Mouse (Mus musculus): ENCODE measurements at regions not wholly inside any gene's neighbourhood (a gene's known extent, or its start where the extent isn't known, plus 50 kb on each side); places are given as distances from the start of the nearest gene placed in this dataset.

DNA sequence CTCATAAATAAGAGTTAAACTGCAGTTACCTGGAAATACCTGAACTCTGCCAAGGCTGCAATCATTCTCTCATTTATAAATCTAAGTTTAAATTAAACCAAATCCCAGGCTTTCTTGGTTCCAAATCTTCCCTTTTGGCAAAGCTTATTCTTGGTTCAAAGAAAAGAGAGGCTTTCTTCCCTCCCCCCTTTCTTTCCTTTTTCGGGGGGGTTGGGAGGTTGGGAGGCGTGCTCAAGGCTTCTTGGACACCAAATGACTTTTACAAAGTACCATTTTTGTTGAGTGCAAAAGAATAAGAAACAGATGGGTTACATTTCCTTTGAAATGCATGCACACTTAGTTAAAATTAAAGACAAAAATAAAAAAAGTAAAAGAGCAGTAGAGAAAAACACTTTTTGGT lies 105.4 kb upstream of the Mroh9 start:
- H3K4me3 ChIP-seq = no peak overlapping the region
- WGBS = 66% methylated on average over 2 of the region's 2 CpGs
- no peak for ATAC-seq (replicated peaks; ENCODE audit: insufficient number of reproducible peaks, insufficient read depth, low FRiP score, low read depth)

DNA sequence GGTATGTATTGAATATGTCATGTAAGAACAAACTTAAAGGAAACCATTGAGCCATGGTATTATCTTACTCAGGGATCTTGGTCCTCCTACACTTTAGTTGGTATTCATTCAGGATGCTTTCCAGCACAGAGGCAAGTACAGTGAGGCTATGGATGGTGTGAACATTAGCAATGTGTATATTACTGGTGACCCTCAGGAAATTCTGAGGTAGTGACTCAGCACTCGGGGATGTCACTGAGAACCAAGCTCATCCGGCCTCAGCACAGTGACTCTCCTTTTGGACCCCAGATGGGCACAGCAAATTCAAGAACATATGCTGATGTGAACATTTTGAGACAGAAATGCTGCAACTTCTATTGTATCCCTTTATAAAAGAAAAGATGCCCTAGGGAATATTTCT lies 96.4 kb upstream of the Mroh9 start:
- H3K9ac ChIP-seq = no peak overlapping the region
- no peak overlapping the region for H3K27ac ChIP-seq
- H3K27me3 ChIP-seq = no peaks in the 10 kb centered on the region
- no peak for ATAC-seq (replicated peaks; ENCODE audit: insufficient number of reproducible peaks, insufficient read depth, low FRiP score, low read depth)
- no peaks in the 10 kb centered on the region for H3K36me3 ChIP-seq
- WGBS = 54% methylated on average over 2 of the region's 2 CpGs
- no peaks in the 10 kb centered on the region for H3K4me1 ChIP-seq (replicated peaks)
- H3K4me2 ChIP-seq = no peak overlapping the region
- no peaks in the 10 kb centered on the region for H3K9me3 ChIP-seq (replicated peaks)
- no peak overlapping the region for H3K4me3 ChIP-seq

More for the DNA sequence above, 105.4 kb upstream of the Mroh9 start:
- no peak overlapping the region for H3K4me2 ChIP-seq
- no peak overlapping the region for H3K27ac ChIP-seq
- no peaks in the 10 kb centered on the region for H3K9me3 ChIP-seq (replicated peaks)
- H3K9ac ChIP-seq = no peak overlapping the region
- H3K27me3 ChIP-seq = no peaks in the 10 kb centered on the region
- no peaks in the 10 kb centered on the region for H3K4me1 ChIP-seq (replicated peaks)
- H3K36me3 ChIP-seq = no peaks in the 10 kb centered on the region

DNA sequence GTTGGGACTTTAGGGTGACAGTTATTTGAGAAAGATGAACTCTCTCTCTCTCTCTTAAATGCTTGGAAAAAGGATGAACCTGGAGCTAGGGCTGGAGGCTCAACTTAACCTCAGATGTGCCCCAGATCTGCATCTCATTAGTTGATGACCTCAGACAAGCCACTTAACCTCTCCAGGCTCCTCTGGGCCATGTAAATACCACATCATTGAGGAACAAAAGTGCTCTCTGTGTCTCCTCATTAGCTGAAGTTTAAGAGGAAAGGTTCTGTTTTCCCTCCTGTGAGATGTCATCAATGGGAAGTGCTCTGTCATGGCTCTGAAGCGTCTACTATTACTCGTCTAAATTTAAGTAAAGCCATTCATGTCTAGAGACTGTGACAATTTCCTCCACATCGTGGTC lies 91.5 kb upstream of the Mroh9 start:
- Histone ChIP-seq H3K4me3 (no peak overlapping the region), H3K27me3 (no peaks in the 10 kb centered on the region), H3K36me3 (no peaks in the 10 kb centered on the region), H3K4me2 (no peak overlapping the region), H3K9ac (no peak overlapping the region), H3K27ac (no peak overlapping the region), H3K4me1 (replicated peaks) (no peaks in the 10 kb centered on the region), H3K9me3 (replicated peaks) (no peaks in the 10 kb centered on the region)
- 27% methylated on average over 3 of the region's 3 CpGs for WGBS
- no peak for ATAC-seq (replicated peaks; ENCODE audit: insufficient number of reproducible peaks, insufficient read depth, low FRiP score, low read depth)

DNA sequence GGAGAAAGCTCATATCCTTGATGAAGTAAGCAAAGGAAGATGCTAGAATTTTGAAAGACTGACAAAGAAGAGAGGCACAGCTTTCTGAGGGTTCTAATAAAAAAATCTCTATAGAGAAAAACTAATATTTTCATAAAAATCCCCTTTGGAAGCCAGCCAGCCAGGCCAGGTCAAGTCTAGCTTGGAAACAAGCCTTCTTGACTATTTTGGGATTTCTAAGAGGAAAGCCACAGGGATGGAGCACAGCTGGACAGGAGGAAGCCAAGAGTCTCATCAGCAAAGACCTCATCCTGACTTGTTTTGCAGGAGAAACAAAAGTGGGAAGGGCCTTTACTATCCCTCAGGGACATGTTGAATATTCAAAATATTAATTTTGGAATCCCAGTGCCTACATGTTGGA lies 81.6 kb upstream of the Mroh9 start:
- no peaks in the 10 kb centered on the region for H3K27me3 ChIP-seq
- H3K9ac ChIP-seq = no peak overlapping the region
- H3K9me3 ChIP-seq (replicated peaks) = no peaks in the 10 kb centered on the region
- H3K4me3 ChIP-seq = no peak overlapping the region
- no peaks in the 10 kb centered on the region for H3K4me1 ChIP-seq (replicated peaks)
- H3K27ac ChIP-seq = no peak overlapping the region
- no peak overlapping the region for H3K4me2 ChIP-seq
- no peak for ATAC-seq (replicated peaks; ENCODE audit: insufficient number of reproducible peaks, insufficient read depth, low FRiP score, low read depth)
- H3K36me3 ChIP-seq = no peaks in the 10 kb centered on the region

DNA sequence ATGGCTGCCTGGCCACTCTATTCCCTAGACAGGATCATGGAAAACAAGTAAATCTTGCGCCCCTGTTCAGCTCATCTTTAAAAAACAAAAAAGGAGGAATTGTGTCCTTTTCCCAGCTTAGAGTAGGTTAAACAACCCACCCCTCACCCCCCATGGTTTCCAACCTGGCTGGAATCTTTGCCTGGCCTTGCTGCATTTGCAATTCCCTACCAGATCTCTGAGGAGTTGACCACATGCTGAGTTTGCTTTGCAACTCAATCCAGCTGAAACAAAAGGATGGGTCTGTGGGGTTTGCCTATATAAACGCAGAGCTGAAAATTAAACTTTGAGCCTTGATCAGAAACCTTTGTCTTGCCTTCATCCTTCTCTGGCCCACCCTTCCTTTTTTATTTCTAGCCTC lies 78.2 kb upstream of the Mroh9 start:
- no peak overlapping the region for H3K4me3 ChIP-seq
- H3K9me3 ChIP-seq (replicated peaks) = no peaks in the 10 kb centered on the region
- no peak for ATAC-seq (replicated peaks; ENCODE audit: insufficient number of reproducible peaks, insufficient read depth, low FRiP score, low read depth)
- no peaks in the 10 kb centered on the region for H3K36me3 ChIP-seq
- no peak overlapping the region for H3K4me2 ChIP-seq
- no peaks in the 10 kb centered on the region for H3K27me3 ChIP-seq
- WGBS = 46% methylated on average over 2 of the region's 2 CpGs
- no peak overlapping the region for H3K27ac ChIP-seq
- H3K4me1 ChIP-seq (replicated peaks) = no peaks in the 10 kb centered on the region
- no peak overlapping the region for H3K9ac ChIP-seq

DNA sequence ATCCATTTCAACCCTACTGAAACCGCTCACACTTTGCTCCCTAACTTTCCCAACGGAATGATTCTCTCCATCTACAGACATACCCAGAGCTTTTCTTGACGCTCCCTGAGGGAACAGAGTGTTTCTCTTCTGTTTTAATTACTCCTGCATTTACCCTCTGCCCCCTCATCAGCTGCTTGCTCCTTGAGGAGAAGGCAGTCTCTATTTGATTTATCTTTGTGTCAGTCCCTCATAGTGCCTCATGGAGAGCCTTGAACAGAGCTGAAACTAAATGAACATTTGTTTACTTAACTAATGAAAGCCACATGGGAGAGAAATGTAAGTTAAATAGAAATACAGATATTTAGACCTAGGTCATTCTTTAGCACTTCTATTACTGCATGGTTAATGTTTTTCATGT lies 74.4 kb upstream of the Mroh9 start:
- no peak overlapping the region for H3K9ac ChIP-seq
- H3K4me1 ChIP-seq (replicated peaks) = no peaks in the 10 kb centered on the region
- no peaks in the 10 kb centered on the region for H3K27me3 ChIP-seq
- no peak for ATAC-seq (replicated peaks; ENCODE audit: insufficient number of reproducible peaks, insufficient read depth, low FRiP score, low read depth)
- no peak overlapping the region for H3K4me3 ChIP-seq
- no peak overlapping the region for H3K27ac ChIP-seq
- no peak overlapping the region for H3K4me2 ChIP-seq
- WGBS = 47% methylated on average over 3 of the region's 3 CpGs
- no peaks in the 10 kb centered on the region for H3K9me3 ChIP-seq (replicated peaks)
- no peaks in the 10 kb centered on the region for H3K36me3 ChIP-seq

DNA sequence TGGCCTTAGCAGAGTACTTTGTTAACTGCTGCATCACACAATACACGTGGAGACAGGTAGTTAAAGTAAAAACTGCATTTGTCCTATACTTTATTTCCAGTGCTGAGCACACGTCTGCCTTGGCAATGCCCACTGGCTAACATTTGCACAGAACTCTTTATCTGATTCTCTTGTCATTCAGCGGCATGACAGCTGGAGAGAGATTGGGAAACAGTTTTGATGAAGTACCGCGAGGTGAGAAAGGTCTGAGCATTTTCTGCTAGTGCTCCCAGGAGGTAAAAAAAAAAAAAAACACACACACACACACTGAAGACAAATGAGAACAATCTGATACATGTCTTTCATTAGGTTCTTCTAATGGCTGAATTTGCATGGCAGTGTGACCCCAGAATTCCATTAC lies 73.0 kb upstream of the Mroh9 start:
- Histone ChIP-seq H3K4me3 (no peak overlapping the region), H3K9ac (no peak overlapping the region), H3K27ac (no peak overlapping the region), H3K4me2 (no peak overlapping the region), H3K27me3 (no peaks in the 10 kb centered on the region), H3K9me3 (replicated peaks) (no peaks in the 10 kb centered on the region), H3K36me3 (no peaks in the 10 kb centered on the region), H3K4me1 (replicated peaks) (no peaks in the 10 kb centered on the region)
- 58% methylated on average over 5 of the region's 5 CpGs for WGBS
- ATAC-seq (replicated peaks; ENCODE audit: insufficient number of reproducible peaks, insufficient read depth, low FRiP score, low read depth) = no peak

DNA sequence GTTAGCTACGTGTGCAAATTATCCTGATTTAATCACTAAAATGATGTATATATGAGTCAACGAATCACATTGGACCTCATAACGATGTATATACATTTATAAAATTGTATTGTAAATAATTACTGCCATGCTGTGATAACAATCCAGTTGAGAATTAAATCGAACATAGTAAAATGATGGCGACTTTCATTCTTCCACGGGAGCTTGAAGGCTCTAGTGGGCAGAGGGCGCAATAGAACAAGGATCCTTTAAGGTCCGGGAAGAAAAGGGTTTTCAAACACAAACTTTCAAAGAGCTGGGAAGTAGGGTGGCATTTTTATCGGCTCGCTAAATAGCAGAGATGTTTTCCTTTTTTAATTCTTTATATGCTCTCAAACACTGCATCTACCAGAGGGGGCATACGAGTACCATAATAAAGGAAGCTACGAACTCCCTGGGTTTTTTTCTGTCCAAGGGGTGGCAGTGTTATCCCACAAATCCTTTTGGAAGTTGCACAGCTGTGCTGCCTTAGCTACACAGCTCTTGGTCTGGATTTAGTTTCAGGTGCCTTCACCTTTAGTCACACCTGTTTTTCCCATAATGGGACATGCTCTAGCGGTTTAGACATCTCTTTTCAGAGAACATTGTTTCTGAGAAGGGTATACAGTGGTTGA lies 64.9 kb upstream of the Mroh9 start:
- ATAC-seq (replicated peaks; ENCODE audit: insufficient number of reproducible peaks, insufficient read depth, low FRiP score, low read depth) = no peak
- no peaks in the 10 kb centered on the region for H3K27me3 ChIP-seq
- H3K36me3 ChIP-seq = no peaks in the 10 kb centered on the region
- WGBS = 28% methylated on average over 13 of the region's 13 CpGs
- H3K4me1 ChIP-seq (replicated peaks) = no peaks in the 10 kb centered on the region
- peak overlapping the region; percentile 34 for H3K4me3 ChIP-seq
- no peak overlapping the region for H3K9ac ChIP-seq
- H3K9me3 ChIP-seq (replicated peaks) = no peaks in the 10 kb centered on the region
- H3K4me2 ChIP-seq = peak overlapping the region; percentile 44
- H3K27ac ChIP-seq = no peak overlapping the region

DNA sequence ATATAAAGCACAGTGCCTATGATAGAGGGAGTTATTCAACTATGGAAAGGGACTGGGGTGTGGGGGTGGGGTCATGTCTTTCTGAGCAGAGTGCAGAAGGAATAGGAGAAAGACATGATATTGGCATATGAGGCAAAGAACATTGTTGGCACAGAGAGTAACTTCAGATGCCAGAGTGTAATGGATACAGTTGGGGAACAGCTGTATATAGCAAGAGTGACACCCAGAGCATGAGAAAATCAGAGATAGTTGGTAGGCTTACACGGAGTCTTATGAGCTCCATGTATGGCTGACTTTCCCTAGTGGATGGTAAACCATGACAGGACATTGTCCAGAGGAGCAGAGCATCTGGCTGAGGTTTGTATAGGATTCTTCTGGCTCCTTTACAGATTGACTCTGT lies 61.2 kb upstream of the Mroh9 start:
- no peak overlapping the region for H3K27ac ChIP-seq
- no peaks in the 10 kb centered on the region for H3K27me3 ChIP-seq
- 66% methylated on average over 1 of the region's 1 CpGs for WGBS
- no peak overlapping the region for H3K4me2 ChIP-seq
- no peaks in the 10 kb centered on the region for H3K36me3 ChIP-seq
- H3K4me1 ChIP-seq (replicated peaks) = no peaks in the 10 kb centered on the region
- no peak overlapping the region for H3K9ac ChIP-seq
- no peak overlapping the region for H3K4me3 ChIP-seq
- no peak for ATAC-seq (replicated peaks; ENCODE audit: insufficient number of reproducible peaks, insufficient read depth, low FRiP score, low read depth)
- H3K9me3 ChIP-seq (replicated peaks) = no peaks in the 10 kb centered on the region

DNA sequence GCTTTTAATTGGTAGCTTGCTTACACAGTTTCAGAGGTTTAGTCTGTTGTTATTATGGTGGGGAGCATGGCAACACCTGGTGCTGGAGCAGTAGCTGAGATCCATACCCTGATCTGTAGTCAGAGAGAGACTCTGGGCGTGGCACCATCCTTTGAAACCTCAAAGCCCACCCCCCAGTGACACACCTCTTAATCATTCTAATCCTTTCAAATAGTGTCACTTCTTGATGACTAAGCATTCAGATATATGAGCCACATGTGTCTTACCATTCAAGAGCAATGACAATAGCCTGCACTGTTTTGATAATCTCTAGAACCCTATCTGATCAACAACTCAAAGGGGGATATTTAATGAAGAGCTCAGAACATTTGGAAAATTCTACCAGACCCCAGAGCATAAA lies 57.6 kb upstream of the Mroh9 start:
- WGBS = 69% methylated on average over 1 of the region's 1 CpGs
- H3K27me3 ChIP-seq = no peaks in the 10 kb centered on the region
- no peak overlapping the region for H3K4me3 ChIP-seq
- H3K9ac ChIP-seq = no peak overlapping the region
- H3K27ac ChIP-seq = no peak overlapping the region
- no peak for ATAC-seq (replicated peaks; ENCODE audit: insufficient number of reproducible peaks, insufficient read depth, low FRiP score, low read depth)
- no peak overlapping the region for H3K4me2 ChIP-seq
- no peaks in the 10 kb centered on the region for H3K36me3 ChIP-seq
- no peaks in the 10 kb centered on the region for H3K9me3 ChIP-seq (replicated peaks)
- no peaks in the 10 kb centered on the region for H3K4me1 ChIP-seq (replicated peaks)

DNA sequence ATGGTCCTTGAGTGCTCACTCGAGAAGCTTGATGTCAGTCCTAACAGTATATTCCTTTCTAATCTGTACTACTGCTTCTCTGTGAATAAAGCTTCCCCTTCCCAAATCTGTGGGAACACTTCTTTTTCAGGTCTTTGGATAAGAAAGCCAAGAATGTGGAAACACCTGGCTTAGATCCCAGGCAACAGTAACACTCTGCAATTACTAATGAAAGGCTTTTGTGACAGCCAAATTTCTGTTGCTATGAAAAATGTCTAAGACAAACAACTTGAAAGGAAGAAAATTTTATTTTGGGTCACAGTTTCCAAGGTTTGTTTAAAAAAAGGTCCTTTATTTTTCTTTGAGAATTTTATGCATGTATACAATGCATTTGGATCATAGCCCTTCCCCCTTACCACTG lies 56.0 kb upstream of the Mroh9 start:
- no peaks in the 10 kb centered on the region for H3K36me3 ChIP-seq
- no peak overlapping the region for H3K9ac ChIP-seq
- no peak overlapping the region for H3K27ac ChIP-seq
- H3K4me2 ChIP-seq = no peak overlapping the region
- no peaks in the 10 kb centered on the region for H3K4me1 ChIP-seq (replicated peaks)
- ATAC-seq (replicated peaks; ENCODE audit: insufficient number of reproducible peaks, insufficient read depth, low FRiP score, low read depth) = no peak
- H3K9me3 ChIP-seq (replicated peaks) = no peaks in the 10 kb centered on the region
- H3K4me3 ChIP-seq = no peak overlapping the region
- H3K27me3 ChIP-seq = no peaks in the 10 kb centered on the region
- 78% methylated on average over 1 of the region's 1 CpGs for WGBS

DNA sequence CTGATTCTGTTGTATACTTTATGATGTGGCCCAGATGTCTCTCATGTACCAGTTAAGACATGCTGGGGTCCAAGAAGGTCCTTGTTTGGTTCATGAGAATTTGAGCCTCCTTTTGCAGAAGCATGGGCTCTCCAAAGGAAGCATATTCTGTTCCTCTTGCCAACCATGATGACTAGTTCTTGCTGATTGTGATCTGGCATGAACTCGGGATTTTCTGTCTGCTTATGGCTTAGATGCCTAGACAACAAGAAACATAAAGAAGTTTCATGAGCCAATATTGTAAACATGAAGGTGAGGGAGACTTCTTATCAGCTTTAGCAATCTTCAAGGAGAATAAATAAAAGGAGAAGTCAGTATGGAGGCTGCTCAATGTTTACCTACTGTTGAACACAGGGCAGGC lies 52.7 kb upstream of the Mroh9 start:
- Histone ChIP-seq H3K27ac (no peak overlapping the region), H3K4me3 (no peak overlapping the region), H3K9ac (no peak overlapping the region)

More for the DNA sequence above, 52.7 kb upstream of the Mroh9 start:
- Histone ChIP-seq H3K36me3 (no peaks in the 10 kb centered on the region), H3K4me1 (replicated peaks) (no peaks in the 10 kb centered on the region), H3K9me3 (replicated peaks) (no peaks in the 10 kb centered on the region), H3K27me3 (no peaks in the 10 kb centered on the region), H3K4me2 (no peak overlapping the region)
- WGBS = 42% methylated on average over 1 of the region's 1 CpGs
- ATAC-seq (replicated peaks; ENCODE audit: insufficient number of reproducible peaks, insufficient read depth, low FRiP score, low read depth) = no peak

Data from heart, embryonic 15.5 days (tissue).